Mouse (Mus musculus): Measurements from ENCODE around the gene Tap1.

DNA sequence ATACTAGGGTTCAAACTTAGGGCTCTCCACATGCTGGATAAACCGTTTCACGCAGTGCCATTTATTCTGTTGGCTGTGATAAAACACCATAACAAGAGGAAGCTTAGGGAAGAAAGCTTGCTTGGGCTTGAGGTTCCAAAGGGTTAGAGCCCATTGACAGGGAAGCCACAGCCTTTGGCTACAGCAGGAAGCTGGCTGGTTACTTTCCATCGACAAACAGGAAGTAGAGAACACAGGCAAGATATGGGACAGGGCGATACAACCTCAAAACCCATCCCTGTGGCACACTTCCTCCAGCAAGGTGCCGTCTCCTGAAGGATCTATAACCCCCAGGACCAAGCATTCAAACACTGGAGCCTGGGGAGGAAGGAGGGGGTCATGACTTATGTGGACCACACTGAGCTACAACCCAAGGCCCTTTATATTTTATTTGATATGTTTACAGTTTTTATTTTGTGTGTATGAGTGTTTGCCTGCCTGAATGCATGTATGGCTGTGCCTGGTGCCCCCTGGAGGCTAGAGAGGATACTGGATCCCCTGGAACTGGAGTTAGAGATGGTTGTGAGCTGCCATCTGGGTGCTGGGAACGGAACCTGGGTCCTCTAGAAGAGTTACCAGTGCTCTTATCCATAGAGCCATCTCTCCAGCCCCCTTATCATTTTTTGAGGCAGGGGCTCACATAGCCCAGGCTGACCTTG lies 22.2 kb upstream of the Tap1 start:
- peak; percentile 25; the same call in 1 of the 2 replicates for TF ChIP-seq CTCF (IDR thresholded peaks at IDR 0.05; ENCODE audit: low read depth, low read length)
- no peak for TF ChIP-seq POLR2A (IDR thresholded peaks at IDR 0.05; ENCODE audit: extremely low read depth, insufficient read depth, low read length)
